Mouse (Mus musculus) spleen, adult 12 weeks (tissue): Measurements from ENCODE around the gene Baiap2l2.
A peak's percentile ranks its signal among the peaks of the same experiment; 100 is the strongest.

ENCODE experiments used
- DNase-seq: peaks from one replicate; pipeline ENCODE4 v3.0.0; 2022; ENCODE audit warnings: low spot score

The Baiap2l2 gene

DNA sequence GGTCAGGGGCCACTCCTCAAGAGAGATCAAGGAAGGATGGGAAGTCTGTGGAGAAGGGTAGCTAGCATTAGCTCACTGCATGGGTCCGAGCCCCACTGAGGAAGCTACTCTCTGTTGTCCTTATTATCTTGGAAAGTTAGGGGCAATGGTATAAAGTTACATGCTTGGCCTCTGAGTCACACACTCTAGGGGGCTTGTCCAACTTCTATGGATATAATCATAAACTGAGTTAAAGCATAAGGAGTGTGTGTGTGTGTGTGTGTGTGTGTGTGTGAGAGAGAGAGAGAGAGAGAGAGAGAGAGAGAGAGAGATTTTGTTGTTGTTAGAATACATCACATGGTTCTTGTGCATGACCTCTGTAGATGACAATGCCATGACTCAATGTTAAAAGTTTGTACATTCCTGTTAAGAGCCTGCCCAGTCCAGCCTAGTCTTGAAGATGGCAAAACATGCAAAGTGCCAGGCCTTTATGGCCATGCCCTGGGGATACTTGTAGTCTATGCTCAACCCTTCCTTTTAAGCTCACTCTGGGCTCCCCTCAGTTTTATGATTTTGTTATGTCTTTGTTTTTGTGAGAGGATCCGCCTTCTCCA is 14.3 kb upstream of the Baiap2l2 start:
- DNase-seq: no peak

DNA sequence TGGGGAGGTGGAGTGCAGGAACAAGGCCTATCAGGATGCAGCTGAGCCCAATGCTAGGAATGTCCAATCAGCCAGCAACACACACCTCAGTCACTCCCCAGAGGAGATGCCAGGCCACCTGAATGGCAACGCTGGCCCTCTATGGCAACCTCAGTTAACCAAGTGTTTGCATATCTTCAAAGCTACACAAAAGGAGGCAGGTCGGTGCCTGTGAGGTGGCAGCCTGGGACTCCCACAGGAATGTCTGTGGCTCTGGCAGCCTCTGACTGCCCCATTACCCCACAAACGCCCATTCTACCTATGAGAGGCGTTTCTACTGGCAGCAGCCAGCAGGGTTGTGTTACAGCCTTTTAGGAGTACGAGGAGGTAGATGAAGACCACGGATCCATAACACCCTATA is 13.2 kb upstream of the Baiap2l2 start:
- no peak for DNase-seq

DNA sequence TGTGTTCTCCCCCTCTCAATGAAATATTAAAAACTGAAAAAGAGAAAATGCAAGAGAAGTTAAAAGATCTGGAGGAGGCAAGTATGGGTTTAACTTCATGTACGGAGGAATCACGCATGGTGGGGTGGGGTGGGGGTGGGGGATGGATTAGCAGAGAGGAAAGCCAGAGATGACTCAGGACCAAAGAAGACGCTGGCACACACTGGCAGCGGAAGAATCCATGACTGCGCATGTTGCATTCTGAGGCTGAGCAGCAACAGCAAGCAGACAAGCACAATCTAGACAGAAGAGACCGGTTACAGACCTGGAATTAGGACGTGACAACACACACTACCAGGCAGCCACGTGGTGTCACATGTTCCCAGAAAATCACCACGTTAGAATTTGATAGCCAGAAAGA is 7.4 kb upstream of the Baiap2l2 start:
- no peak for DNase-seq

DNA sequence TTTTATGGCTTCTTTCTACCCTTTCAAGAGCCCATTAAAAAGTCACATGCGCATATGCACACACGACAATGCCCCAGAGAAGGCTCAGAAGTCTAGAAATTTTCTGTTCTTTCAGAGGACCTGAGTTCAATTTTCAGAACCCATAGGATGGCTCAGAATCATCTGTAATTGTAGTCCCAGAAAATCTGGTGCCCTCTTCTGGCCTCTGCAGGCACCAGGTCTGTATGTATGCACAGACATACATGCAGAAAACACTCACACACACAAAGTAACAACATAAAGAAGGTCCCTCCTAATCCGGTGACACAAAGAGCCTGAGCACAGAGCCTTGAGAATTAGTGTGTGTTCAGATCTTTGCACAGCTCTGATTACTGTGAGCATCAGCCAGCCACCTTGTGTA is 5.0 kb upstream of the Baiap2l2 start:
- DNase-seq: no peak

DNA sequence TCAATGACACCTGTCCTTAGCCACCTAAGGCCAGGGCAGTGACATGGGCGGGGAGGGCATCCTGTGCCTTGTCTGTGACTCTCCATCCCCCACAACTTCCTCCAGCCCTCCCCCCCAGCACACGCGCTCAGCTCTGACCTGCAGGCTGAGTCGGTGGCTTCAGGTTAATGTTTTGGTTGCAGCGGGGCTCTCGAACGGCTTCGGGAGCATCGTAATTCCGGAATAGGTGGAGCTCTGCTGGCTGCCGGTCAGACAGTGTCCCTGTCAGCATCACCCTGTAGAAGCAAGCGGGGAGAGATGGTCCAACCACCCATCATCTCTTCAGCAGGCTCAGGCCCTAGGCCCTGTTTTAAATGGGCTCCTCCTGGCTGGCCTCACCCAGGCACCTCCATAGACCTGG is 4.1 kb upstream of the Baiap2l2 start:
- DNase-seq: no peak

DNA sequence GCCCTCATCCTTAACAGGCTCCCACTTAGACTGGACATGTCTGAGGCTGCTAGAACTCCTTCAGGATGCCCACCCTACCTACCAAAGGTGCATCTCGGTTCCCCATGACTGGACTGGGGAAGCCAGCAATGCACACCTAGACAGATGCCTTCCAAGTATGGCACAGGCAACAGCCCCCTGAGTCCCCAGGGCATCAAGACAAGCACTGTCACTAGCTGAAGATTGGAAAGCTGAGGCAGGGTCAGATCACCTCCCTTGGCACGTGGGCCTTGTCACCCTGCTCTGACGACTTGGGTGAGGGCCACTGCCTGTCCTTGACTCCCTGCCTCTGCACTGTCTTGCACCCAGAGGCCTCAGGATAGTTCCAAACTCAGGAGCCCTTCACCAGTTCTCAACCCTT is 3.0 kb upstream of the Baiap2l2 start:
- DNase-seq: no peak

DNA sequence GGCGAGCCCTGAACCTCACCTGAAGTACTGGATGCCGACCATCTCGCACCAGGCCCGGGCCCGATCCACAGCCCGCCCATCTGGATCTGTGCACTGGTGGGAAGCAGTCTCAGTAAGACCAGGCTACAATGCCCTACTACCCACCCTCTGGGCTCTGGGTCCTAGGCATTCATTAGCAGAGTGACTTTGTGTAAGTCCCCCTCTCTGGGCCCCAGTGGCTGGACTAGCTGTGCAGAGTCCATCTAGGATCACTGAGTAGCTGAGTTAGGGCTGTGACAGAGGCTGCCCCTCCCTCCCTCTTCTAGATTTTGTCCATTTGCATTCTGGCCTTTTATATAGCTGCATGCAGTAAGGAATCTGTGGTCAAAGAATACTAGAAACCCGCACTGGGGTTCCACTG is 1.8 kb upstream of the Baiap2l2 start:
- DNase-seq: no peak

DNA sequence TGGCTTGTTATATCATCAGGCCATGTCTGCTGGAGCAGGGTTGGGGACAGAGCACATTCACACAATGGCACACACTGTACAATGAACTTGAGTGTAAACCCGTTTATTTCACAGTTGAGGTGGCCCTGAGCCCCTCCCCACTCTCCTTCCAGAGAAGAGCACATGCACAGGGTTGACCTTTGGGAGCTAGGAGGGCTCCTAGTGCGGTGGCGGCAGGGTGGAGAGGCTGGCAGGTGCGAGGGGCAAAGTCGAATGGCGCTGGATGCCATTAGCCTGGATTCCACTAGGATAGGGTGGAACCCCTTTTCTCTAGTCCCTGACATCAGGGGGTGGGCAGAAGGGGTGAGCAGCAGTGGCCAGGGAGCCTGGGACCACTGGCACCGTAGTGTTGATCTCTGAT is 804 bp upstream of the Baiap2l2 start:
- DNase-seq: no peak

DNA sequence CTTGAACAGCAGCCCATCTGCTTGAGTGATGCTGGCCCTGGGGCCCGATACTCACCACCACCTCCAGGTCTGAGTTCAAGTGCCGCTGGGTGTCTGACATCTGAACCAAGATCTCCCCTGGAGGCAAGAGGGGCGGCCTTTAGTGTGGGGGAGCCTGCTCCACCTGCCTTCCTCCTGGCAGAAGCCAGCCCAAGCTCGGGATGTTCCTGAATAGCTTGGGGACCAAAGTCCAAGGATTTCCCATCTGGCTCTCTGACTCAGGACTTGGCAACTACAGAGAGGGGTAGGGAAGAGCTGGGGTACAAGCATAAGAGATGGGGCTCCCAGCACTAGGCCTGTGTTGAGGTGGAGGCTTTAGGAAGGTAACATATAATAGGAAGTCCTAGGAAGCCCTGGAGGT is 2.0 kb downstream of the Baiap2l2 start:
- no peak for DNase-seq

DNA sequence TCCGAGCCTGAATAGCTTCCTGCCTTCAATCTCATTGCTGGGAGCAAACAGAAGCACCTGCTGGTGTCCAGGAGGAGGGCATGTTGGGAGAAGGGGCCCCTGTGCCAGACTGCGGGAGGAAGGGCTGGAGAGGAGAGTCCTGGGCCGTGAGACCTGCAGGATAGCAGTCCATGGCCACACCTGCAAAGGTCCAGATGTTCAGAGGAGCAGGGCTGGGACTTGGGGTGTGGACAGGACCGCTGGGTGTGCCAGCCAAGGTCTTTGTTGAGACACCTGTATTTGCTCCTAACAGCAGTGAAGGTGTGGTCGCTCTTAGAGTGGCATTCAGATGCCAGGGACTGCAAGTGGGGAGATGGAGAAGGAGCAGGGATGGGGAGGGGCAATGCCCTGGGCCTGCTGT is 2.9 kb downstream of the Baiap2l2 start:
- no peak for DNase-seq

DNA sequence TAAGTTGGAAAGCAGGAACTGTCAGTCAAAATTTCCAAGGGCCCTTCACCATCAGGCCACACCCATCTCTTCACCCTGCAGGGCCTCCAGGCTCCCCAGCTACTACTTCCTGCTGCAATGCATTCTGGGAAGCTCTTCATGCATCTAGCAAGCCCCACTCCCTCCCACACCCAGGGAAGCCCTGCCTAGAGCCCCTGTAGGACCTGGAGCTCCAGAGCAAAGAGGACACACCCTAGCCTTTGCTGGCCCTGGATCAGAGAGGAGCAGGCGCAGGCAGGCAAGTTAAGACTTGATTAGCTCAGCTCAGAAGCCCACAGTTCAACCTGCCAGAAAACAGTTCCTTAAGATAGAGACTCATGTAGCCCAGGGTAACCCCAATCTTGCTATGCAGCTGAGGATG is 3.9 kb downstream of the Baiap2l2 start:
- DNase-seq: no peak

DNA sequence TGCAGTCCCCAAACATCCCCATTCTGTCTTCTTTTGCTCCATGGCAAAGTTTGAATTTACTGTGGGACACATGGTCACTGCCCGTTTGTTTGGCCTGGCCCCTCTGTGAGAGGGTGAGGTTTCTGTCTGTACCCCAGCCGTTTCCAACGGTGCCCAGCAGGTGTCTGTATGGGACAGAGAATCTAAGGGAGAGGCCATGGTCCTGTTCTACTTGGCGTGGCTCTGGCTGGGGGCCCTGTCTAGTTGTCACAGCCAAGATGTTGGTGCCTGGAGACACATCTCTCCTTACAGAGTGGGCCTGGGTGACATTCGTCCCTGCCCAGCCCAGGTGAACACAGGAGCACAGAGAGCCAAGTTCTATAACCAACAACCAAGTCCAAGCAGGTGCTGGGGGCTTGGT is 4.5 kb downstream of the Baiap2l2 start:
- no peak for DNase-seq

DNA sequence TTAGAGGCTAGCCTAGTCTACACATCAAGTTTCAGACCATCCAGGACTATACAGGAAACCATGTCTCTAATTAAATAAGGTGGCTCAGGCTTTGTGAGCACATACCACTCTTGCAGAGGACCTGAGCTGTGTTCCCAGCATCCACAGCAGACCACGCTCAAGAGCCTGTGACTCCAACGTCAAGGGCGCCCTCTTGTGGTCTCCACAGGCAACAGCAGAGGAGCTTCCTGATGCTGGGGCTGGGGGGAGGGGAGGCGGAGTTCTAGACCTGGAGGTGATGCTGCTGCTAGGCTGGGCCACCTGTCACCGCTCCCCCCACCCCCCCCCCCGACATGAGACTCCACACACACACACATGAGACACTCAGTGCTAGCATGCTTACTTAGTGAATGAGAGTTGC is 5.1 kb downstream of the Baiap2l2 start:
- DNase-seq: no peak

DNA sequence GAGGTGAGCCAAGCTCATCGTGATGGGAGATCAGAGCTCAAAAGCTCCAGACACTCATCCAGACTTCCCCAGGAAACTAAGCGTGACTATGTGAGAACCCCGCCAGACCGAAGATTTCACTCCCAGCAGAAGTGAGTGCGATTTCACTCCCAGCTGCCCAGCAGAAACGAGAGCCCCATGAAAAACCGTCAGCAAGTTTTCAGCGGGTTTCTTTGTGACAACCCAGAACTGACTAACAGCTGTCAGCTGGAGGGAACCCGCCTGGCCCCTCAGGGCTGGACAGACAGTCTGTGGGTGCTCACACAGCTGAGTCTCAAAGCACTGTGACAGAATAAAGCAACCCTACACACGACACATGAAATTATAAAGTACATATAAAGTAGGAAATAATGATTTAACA is 7.6 kb downstream of the Baiap2l2 start:
- DNase-seq: no peak

DNA sequence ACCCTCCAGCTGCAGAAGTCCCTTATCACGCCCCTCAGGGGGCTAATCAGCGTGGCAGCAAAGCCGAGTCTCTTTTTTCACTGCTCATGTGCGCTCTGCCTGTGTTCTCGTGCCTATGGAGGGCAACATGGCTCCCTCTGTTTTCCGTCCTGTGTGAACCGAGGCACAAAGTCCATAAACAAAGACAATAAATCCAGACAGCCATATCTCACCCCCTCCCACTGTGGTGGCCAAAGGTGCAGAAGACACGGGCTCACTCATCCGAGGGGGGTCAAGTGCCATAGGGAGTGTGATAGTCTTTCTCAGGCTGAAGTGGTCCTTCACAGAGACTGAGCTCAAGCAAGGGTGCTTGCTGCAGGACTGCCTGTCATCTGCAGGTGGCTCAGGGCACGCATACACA is 12.3 kb downstream of the Baiap2l2 start:
- no peak for DNase-seq

DNA sequence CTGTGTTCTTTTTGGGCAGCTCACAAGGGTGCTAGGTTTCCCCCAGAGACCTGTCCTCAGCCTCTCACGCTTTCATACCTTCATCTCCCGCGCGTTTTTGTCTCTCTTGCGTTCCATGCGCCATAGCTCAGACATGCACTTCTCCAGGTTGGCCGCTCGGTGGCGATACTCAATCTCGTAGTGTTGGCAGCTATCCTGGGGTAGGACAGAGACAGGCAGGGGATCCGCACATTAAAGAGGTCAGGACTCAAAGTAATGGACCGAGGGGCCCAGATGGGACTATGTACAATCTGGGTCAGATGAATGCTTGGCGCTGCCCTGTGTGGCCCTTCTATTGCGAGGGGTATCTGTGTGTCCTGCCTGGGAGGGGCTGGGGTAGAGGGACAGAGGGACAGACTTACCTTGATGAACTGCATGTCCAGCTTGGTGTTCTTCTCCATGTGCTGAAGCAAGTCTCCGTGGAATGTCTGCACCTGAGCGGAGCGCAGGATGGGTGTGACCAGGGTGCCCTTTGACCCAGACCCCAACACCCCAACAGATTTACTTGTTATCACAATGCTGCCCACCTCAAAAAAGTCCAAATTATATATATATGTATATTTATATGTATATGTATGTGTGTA is 14.1 kb downstream of the Baiap2l2 start:
- DNase-seq: no peak

DNA sequence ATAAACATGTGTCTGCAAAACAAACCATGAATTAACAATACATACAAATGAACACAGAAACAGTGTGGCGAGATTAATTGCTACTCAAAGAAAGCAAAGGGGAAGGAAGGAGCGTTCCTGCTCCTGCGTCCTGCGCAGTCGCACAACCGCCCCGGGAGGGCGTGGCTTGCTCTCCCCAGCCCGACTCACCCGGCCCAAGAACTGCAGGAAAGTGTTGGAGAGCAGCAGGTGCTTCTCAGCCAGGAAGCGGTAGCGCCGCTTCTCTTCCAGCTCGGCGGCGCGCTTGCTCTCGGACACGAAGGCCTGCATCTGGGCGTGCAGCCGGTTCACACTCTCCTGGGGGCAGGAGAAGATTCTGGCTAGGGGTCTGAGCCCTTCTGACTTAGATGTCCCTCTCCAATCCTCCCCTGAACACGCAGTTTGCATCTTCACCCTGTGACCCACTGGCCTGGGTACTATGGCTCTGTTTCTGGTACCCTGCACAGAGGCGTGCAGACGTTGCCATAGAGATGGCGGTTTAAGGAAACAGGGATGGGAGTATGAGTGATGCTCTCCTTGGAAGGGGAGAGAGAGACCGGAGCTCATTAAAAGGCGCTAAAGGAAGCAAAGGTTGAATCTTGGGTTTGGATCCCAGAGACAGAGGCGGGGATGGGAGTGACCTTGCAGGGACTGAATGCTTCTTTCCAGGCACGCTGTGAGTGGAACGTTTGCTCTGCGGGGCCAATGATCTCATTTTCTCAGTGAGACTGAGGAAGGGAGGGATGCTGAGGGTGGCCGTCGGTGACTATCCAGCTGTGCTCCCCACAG is 14.8 kb downstream of the Baiap2l2 start:
- DNase-seq: peak; percentile 56

DNA sequence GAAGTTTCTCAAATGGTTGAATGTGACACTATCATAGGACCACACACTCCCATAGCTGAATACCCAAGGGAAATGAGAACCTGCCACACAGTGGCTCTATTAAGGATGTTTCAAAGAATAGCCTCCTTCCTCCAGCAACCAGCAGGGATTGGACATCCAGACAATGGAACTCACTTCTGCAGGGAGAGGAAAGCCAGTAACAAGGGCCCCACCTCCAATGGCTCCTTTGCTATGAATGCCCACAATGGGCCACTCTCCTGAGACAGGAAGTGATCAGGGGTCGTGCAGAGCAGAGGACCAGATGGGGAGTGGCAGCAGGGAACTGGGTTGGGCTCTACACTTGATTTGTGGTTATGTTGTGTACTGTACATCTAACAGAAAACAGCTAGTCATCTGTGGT is 16.8 kb downstream of the Baiap2l2 start:
- no peak for DNase-seq

DNA sequence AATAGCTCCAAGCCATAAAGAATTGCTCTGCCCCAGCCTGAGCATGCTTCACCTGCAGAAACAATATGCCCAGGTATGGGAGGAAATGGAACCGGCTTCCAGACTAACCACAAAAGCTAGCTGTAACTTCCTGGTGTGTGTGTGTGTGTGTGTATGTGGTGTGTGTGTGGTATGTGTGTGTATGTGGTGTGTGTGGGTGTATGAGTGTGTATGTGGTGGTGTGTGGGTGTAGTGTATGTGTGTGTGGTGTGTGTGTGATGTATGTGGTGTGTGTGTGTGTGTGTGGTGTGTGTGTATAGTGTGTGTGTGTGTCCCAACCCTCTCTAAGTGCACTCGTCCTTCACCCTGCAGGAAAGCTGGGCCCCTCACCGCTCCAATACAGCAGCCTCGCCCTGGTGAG is 20.0 kb downstream of the Baiap2l2 start:
- no peak for DNase-seq

DNA sequence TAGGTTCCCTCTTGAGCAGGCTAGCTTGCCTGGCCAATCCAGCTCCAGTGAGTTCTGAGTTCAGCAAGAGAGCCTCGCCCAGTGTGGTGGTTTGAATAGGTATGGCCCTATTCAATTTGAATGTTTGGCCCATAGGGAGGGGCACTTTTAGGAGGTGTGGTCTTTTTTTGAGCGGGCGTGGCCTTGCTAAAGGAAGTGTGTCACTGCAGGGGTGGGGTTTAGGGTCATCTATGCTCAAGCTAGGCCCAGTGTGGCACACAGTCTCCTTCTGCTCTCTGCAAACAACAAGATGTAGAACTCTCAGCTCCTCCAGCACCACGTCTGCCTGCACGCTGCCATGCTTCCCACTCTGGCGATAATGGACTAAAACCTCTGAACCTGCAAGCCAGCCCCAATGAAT is 21.6 kb downstream of the Baiap2l2 start:
- DNase-seq: no peak

DNA sequence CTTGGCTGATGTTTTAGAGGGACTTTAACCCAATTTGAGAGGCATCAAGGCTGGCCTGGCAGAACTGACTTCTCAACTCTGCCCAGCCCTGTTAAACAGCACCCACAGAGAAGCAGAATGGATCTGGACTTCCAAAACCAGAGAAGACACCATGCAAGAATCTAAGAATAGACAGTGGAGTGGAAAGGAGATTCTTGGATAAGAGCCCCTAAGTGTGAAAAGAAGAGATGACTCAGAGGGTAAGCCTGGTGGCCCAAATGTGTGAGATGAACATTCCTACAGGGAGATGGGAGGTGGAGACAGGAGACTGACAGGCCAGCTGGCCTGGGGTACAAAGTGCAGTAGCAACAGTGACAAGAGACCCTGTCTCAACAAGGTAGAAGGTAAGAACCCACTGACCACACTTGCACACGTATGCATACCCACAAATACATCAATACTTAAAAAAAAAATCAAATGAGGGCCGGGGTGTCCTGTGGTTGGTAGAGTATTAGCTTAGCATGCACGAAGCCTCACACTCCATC is 22.5 kb downstream of the Baiap2l2 start:
- DNase-seq: no peak

DNA sequence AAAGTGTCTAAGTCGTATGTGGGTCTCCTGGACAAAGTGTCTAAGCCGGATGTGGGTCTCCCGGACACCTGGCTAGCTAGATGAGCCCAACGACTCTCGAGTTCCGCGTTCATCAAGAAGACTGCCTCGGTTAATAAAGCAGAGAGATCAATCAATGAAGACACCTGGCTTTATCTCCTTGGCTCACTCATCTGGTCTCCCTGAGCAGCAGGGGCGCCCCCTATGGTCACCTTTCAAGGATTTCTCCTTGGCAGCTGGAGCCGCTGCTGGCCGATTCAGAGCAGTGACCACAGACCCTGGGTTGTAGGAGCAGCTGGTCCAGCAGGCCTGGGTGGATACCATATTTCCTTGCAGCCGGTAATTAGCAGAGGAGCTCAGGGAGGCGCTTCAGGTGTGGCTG is 23.0 kb downstream of the Baiap2l2 start:
- DNase-seq: no peak

DNA sequence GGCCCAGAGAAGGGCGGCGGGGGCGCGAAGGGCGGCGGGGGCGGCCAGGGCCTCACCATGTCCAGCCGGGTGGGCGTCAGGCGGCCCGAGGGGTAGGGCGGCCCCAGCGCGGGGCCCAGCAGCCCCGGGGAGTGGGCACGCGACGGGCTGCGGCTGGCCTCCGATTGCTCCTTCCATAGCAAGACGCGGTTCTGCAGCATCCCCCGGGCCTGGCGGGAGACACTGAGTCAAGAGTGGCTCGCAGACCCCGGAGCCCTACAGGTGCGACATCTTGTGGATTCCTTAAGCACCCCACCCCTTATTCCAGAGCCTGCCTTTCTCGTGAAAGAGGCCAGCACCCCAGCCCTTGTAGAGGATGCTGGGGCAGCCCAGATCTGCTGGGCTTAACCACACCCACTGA is 23.6 kb downstream of the Baiap2l2 start:
- no peak for DNase-seq
